Mouse (Mus musculus): Measurements from ENCODE around the gene Qars.
A peak's percentile ranks its signal among the peaks of the same experiment; 100 is the strongest.

Gene Qars

DNA sequence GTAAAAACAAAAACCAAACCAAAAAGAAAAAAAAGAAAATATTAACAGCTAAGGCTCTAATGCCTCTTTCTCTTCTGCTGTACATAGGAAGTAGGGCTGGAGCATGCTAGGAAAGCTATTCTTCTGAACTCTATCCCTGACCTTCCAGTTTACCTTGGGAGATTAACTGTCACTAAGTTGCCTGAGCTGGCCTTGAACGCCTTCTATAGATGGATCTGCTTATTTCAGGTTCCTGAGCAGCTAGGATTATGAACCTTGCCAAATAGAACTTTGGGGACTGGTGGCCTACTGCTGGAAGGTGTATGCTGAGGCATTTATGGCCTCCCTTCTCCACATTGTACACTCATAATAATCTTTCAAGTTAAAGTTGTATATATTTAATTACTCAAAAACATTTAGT is 23.4 kb downstream of the Qars start:
- no peak for DNase-seq (ENCODE audit: low spot score in 2 of 2)

DNA sequence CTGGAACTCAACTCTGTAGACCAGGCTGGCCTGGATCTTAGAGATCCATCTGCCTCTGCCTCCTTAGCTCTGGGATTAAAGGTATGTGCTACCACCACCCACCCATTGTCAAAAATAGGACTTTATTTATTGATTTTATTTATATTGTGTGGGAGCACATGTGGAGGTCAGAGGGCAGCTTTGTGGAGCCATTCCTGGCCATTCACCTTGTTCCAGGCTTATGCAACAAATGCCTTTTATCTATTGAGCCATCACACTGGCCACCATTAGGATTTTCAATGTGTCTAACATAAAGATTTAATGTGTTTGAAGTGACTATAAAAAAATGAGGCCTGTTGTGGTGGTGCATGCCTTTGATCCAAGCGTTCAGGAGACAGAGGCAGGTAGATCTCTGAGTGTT is 24.0 kb downstream of the Qars start:
- no peak for DNase-seq (ENCODE audit: low spot score in 2 of 2)

DNA sequence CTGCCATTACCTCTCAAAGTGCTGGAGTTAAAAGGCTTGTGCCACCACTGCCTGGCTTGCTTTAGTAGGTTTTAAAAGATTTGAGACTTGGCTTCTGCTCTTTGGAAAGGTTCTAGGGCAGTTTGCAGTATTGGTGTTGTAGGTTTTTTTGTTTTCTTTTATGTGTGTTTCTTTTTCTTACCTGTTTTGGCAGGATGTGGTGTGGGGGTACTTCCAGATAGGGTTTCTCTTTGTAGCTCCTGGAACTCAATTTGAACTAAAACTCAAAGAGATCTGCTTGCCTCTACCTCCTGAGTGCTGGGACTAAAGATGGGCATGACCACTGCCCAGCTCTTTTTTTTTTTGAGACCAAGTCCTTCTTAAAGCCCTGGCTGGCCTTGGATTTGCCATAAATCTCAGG is 33.3 kb downstream of the Qars start:
- DNase-seq (ENCODE audit: low spot score in 2 of 2), result no peak

DNA sequence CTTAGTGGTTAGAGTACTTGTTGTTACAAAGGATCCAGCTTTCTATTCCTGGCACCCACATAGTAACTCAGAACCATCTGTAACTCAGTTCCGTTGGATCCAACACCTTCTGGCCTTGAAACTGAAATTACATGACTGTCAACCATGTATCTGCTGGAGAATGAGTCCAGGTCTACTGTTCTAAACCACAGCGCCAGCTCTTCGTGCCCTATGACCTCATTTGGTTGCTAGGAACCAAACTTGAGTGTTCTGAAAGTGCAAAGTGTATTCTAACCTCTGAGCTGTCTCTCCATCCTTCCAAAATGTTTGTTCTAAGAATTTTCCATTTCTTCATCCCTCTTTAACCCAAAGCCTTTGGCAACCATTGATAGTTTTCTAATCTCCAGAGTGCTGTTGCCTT is 38.5 kb downstream of the Qars start:
- no peak for DNase-seq (ENCODE audit: low spot score in 2 of 2)

DNA sequence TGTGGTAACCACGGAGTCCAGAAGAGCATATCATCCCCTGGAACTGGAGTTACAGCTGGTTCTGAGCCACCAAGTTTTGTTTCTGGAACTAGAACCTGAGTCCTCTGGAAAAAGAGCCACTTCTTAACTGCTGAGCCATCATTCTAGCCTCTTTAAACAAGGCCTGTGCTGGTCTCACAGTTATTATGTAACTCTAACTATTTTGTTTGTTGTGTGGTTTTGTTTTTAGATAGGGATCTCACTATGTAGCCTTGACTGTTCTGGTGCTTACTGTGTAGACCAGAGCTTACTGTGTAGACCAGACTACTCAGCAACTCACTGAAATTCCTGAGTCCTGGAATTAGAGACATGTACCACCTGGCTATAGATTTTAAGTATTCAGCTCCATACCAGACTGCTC is 39.4 kb downstream of the Qars start:
- no peak for DNase-seq (ENCODE audit: low spot score in 2 of 2)

DNA sequence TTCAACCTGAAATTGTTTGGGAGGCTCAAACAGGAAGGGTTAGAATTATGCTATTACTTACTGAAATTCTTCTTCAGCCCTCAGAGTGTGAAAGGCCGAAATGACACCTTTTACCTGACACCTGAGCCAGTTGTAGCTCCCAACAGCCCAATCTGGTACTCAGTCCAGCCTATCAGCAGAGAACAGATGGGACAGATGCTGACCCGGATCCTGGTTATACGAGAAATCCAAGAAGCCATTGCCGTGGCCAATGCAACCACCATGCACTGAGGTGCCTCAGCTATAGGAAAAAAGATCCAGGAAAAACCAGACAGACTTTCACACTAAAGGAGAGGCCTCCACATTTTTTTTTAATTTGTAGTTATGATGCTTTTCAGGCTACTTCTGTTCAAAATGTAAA is 51.7 kb downstream of the Qars start:
- DNase-seq (ENCODE audit: low spot score in 2 of 2), result no peak

DNA sequence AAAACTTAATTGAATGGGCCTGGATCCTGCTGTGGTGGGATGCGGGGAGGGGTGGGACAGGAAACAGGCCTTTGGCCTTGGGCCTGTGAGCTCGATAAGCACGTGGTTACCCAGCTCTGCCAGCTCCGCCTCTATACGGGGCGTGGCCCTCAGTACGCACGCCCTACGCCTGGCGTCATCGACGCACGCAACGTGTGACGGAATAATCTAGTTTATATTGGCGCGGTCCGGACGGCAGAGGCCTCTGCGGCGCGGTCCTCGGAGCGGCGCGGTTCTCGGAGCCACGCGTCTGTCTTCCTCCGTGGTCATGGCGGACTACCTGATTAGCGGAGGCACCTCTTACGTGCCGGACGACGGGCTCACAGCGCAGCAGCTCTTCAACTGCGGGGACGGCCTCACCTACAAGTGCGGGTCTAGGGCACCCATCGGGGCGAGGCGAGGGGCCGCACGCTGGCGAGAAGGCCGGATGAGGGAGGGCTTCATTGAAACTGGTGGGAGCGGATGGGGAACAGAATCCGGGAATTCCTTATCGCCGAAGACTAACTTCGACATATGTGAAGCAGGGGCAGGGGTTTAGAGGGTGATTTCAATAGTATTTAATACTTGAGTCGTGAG is 52.8 kb downstream of the Qars start, which contains the start of gene Impdh2:
TSS of gene Impdh2 (plus strand) at position 60 of the 615 bp plus-strand sequence.
- peak; percentile 92 to 94 for DNase-seq (ENCODE audit: low spot score in 2 of 2)

DNA sequence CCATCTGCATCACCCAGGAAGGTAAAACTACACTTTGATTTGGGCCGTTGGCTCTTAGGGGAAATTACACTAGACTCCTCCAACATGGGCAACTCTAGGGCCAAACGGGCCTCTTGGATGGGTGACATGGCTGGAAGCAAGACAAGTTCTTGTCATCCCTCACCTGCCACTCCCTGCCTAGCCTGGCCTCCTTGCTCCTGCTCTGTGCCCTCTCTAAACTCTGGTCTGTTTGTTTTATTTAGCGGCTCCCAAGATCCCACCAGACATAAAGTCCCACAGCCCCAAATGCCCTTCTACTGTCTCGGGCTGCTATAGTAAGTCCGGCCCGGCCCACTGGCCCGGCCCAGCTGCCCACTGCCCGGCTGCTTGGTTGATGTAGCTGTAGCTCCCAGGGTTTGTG is 56.2 kb downstream of the Qars start:
- no peak for DNase-seq (ENCODE audit: low spot score in 2 of 2)

DNA sequence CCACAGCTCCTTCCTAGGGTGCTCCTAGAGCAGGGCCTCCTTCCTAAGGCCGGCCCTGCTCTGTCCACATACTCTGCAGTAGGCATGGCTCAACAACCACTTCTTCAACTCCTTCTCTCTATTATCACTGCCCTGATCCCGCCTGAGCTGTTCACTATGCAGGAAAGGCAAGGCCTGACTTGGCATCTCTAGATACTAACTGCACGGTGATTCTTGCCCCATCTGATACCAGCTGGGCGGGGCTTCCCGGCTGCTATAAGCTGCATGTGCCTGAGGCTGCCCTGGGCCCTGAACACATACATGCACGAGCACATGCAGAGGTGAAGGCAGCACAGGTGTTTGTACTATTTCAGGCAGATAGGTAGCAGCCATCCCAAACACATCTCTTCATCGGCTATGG is 56.6 kb downstream of the Qars start:
- DNase-seq (ENCODE audit: low spot score in 2 of 2), result no peak

Measured in spleen, postnatal 4 days (tissue).